Mouse (Mus musculus): ENCODE results near the gene Cyth3. TPM values are rescaled to one million over a fixed set of nuclear protein-coding genes. Genes with fewer than 3 reads are reported as not detected.

Cyth3 gene
- polyA plus RNA-seq (2015; fragmentation: Nextera tagmentation; extraction: Ambion mirVana): 31.9 and 36.2 TPM in 2 replicates

DNA sequence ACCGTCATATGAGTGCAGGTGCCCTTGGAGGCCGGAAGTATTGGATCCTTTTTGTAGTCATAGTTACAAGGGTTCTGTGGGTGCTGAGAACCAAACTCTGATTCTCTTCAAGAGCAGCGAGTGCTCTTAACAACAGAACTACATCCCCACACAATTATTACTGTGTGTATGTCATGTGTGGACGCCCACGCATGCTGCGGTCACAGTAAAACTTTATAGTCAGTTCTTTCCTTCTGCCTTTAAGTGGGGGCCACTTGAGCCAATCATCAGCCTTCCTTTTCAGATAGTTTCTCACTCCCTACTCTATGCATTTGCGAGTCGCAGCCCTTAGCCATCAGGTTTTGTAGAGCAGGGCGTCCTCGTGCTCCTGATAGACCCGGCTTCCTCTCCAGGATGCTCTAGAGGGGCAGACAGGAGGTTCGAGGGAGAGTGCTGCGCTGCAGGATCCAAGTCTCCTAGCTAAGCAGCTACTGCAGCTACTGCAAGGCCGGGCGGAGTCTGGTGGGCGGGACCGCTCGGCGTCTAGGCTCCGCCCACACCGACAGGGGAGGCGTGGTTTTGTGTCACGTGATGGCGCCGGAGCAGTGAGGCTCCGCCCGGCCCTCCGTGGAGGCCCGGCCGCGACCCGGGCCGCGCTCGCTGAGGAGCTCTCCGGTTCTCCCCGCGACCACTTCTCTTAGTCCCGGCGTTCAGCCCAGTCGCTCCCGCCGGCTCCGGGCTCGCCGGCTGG lies at the start of gene Cyth3:
Cyth3 (plus strand) TSS at position 555 of the 730 bp plus-strand sequence.

GRCm38 (mm10) chr5:143732180-143732891 lies 110.1 kb downstream of the Cyth3 start, which contains the start of gene Usp42:
Gene Usp42, minus strand, starts transcription at chr5:143732280.

Other genes with a start within 250 kb of the Cyth3 start
- gene Kdelr2, start 218.6 kb upstream of the Cyth3 start, polyA plus RNA-seq (2015; fragmentation: Nextera tagmentation; extraction: Ambion mirVana): 138 and 142 TPM in 2 replicates
- 19.4 and 22.0 TPM in 2 replicates for gene Daglb, start 157.9 kb upstream of the Cyth3 start, polyA plus RNA-seq (2015; fragmentation: Nextera tagmentation; extraction: Ambion mirVana)
- 418 and 437 TPM in 2 replicates for gene Rac1, start 94.4 kb upstream of the Cyth3 start, polyA plus RNA-seq (2015; fragmentation: Nextera tagmentation; extraction: Ambion mirVana)
- 19.4 and 19.5 TPM in 2 replicates for gene Usp42, start 109.8 kb downstream of the Cyth3 start, polyA plus RNA-seq (2015; fragmentation: Nextera tagmentation; extraction: Ambion mirVana)
- gene Eif2ak1, start 195.3 kb downstream of the Cyth3 start, polyA plus RNA-seq (2015; fragmentation: Nextera tagmentation; extraction: Ambion mirVana): 38.2 and 39.1 TPM in 2 replicates

Measured in neural tube, postnatal 0 days (tissue).